Mouse (Mus musculus): ENCODE measurements at regions not wholly inside any gene's neighbourhood (a gene's known extent, or its start where the extent isn't known, plus 50 kb on each side); places are given as distances from the start of the nearest gene placed in this dataset.

GRCm38 (mm10) chr13:6736984-6737566 is 88.5 kb upstream of the Pfkp start:
- TF ChIP-seq CTCF (conservative IDR thresholded peaks at IDR 0.05; ENCODE audit: low read length) (peak; percentile 22; the same call in 1 of the 2 replicates), NANOG (IDR thresholded peaks at IDR 0.05; ENCODE audit: borderline replicate concordance, low read length) (no peak)
- no peaks in the 10 kb centered on the region for H3K27me3 ChIP-seq (ENCODE audit: insufficient read depth, low read length)
- peaks cover 16% of the 10 kb centered on the region; the same call in 1 of the 2 replicates for H3K9me3 ChIP-seq (ENCODE audit: low read length)
- H3K4me1 ChIP-seq (replicated peaks; ENCODE audit: low read depth, low read length) = no peaks in the 10 kb centered on the region
- no peaks in the 10 kb centered on the region for H3K36me3 ChIP-seq (ENCODE audit: insufficient read depth, low read length)
- no peak overlapping the region for H3K4me3 ChIP-seq (replicated peaks; ENCODE audit: low read length)
